Mouse (Mus musculus) limb, embryonic 13.5 days (tissue): Measurements from ENCODE around the gene Ankrd13b. TPM values are rescaled to one million over a fixed set of nuclear protein-coding genes. Genes with fewer than 3 reads are reported as not detected.
"Not testable (repeated sequence)": the region's sequence is repeated elsewhere in the genome, so short reads cannot be mapped to it uniquely, and the experiment has no call there.

Source experiments
- ATAC-seq: fragments of 200-750 bp; cut with Nextera tagmentation; 2 replicates; pipeline ENCODE4 v1.8.0; 2017; ENCODE audit warnings: low read depth, moderate number of reproducible peaks, moderate TSS enrichment; ENCODE audit not compliant: low FRiP score
- H3K27ac ChIP-seq: fragments of 300-500 bp; sonication (generic); 2 replicates; pipeline ENCODE4 v1.5.1; 2015; ENCODE audit warnings: inconsistent platforms, mild to moderate bottlenecking, moderate library complexity
- H3K27me3 ChIP-seq: fragments of 300-500 bp; sonication (generic); 2 replicates; pipeline ENCODE4 v1.6.1; 2015; ENCODE audit warnings: mild to moderate bottlenecking, inconsistent platforms
- H3K36me3 ChIP-seq: fragments of 300-500 bp; sonication (generic); 2 replicates; pipeline ENCODE4 v1.6.1; 2015; ENCODE audit warnings: inconsistent platforms, mild to moderate bottlenecking, moderate library complexity
- H3K4me1 ChIP-seq: fragments of 300-500 bp; sonication (generic); 2 replicates; pipeline ENCODE4 v1.6.1; 2015; ENCODE audit warnings: inconsistent platforms
- H3K4me2 ChIP-seq: fragments of 300-500 bp; sonication (generic); replicated peaks from 2 replicates; pipeline ENCODE4 v1.6.1; 2015; ENCODE audit warnings: inconsistent platforms, mild to moderate bottlenecking, moderate library complexity
- H3K4me3 ChIP-seq: fragments of 300-500 bp; sonication (generic); 2 replicates; pipeline ENCODE4 v1.5.1; 2015; ENCODE audit warnings: moderate library complexity, mild to moderate bottlenecking, inconsistent platforms
- H3K9ac ChIP-seq: fragments of 300-500 bp; sonication (generic); 2 replicates; pipeline ENCODE4 v1.6.1; 2015; ENCODE audit warnings: mild to moderate bottlenecking, inconsistent platforms
- H3K9me3 ChIP-seq: fragments of 300-500 bp; sonication (generic); 2 replicates; pipeline ENCODE4 v1.6.1; 2016; ENCODE audit warnings: inconsistent platforms
- WGBS: fragments of 180-500 bp; shearing (Covaris S2); methylation state at CpG from one replicate; pipeline ENCODE4 v1.1.7; 2015; 5-methylcytosine and 5-hydroxymethylcytosine counted together
- polyA plus RNA-seq: library from polyadenylated mRNA; unstranded; fragments of >200 nt; fragmentation: Nextera tagmentation; extraction: Ambion mirVana; gene quantifications from 2 replicates; pipeline ENCODE4 v1.2.1, GENCODE M21; 2015

The Ankrd13b gene
- 10.0 and 10.4 TPM in 2 replicates for polyA plus RNA-seq

DNA sequence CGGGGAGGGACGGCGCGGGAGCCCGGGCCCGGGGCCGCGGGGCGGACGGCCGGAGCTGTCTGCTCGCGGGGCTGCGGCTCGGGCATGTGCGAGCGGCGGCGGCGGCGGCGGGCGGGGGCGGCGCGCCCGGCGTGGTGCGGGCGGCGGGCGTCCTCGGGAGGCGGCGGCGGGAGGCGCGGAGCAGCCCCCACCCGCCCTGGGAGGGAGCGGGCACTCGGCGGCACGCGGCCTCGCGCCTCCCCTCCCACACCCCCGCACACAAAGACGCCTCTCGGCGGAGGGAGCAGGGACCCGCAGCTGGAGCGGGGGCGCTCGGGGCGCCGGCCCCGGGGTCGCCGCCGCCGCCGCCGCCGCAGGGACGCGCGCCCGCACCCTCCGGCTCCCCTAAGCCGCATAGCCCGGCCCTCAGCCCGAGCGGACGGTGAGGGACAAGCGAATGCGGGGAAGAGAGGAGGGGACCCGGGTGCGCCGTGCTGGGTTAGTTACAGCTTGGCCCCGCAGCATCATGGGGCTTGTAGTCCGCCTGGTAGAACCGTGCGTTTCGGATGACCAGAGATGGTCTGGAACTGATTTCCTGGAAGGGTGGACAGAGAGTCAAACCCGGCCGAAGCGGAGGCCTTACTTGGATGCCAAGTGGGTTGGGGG is at the start of gene Ankrd13b:
Gene Ankrd13b (minus strand): TSS at position 88 of the 645 bp plus-strand sequence.
- no peak within 1 kb of the TSS for H3K27ac ChIP-seq
- no peaks in the 10 kb centered on the region for H3K27me3 ChIP-seq
- H3K4me3 ChIP-seq = peak within 1 kb of the TSS; percentile 94
- H3K9ac ChIP-seq = peak within 1 kb of the TSS; percentile 88
- under 1% methylated on average over 40 of the region's 87 CpGs for WGBS
- H3K36me3 ChIP-seq = no peaks in the 10 kb centered on the region
- peaks cover 77% of the 10 kb centered on the region for H3K4me1 ChIP-seq
- no peaks in the 10 kb centered on the region for H3K9me3 ChIP-seq
- H3K4me2 ChIP-seq = peak within 1 kb of the TSS; percentile 96
- ATAC-seq = peak; percentile 42; the same call in 1 of the 2 replicates

DNA sequence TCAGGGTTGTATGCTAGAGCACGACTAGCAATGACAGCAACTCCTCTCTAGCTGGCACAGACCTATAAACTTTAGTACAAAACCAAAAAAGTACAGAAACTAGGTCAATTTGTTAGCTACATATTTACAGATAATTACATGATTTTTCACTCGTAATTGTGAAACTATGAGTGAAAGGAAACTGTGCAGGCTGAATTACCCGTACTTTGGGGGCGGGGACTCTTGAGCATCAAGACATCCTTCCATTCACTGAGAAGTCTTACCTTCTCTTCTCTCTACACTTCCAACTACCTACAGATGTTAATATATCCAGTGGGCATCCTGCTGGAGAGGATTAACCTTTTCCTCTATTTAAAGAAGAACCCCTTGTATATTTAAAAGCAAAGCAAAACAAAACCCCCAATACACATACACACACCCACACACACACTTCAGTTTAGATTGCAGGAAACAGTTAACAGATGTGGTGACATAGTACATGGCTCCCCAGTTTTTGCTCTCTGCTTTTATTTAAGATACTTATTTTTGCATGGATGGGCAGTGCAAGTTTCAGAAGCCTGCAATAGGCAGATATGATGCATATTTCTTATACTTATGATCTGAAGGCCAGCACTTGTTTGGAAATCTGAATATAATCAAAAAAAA is 42.8 kb upstream of the Ankrd13b start:
- Histone ChIP-seq H3K4me1 (no peaks in the 10 kb centered on the region), H3K27ac (no peak overlapping the region), H3K4me3 (no peak overlapping the region), H3K9ac (no peak overlapping the region), H3K27me3 (no peaks in the 10 kb centered on the region), H3K4me2 (no peak overlapping the region), H3K36me3 (peaks cover 24% of the 10 kb centered on the region), H3K9me3 (no peaks in the 10 kb centered on the region)
- no peak for ATAC-seq
- 84% methylated on average over 4 of the region's 4 CpGs for WGBS

DNA sequence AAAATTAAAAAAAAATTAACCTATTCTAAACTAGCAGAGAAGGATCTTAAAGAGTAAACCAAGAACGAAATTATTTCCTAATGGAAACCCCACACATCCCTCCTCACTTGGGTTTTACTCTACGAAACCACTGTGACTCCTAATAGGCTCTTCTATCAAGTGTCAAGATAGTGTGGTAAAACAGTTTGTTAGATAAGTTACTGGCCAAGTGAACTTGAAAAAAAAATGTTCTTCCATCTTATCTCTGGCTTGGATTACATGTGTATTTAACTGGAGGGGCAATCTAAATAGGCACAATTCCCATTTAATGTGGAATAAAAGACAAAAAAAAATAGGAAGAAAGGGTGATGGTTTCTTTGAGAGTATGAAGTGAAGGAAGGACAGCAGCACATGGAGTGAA is 41.4 kb upstream of the Ankrd13b start:
- Histone ChIP-seq H3K27ac (no peak overlapping the region), H3K27me3 (no peaks in the 10 kb centered on the region), H3K9ac (no peak overlapping the region), H3K4me3 (no peak overlapping the region), H3K9me3 (no peaks in the 10 kb centered on the region), H3K4me2 (no peak overlapping the region), H3K4me1 (no peaks in the 10 kb centered on the region), H3K36me3 (peaks cover 11% of the 10 kb centered on the region)
- 94% methylated on average over 2 of the region's 2 CpGs for WGBS
- ATAC-seq = no peak

GRCm38 (mm10) chr11:77529644-77530043 is 40.2 kb upstream of the Ankrd13b start:
- no peak overlapping the region for H3K9ac ChIP-seq
- H3K4me3 ChIP-seq = no peak overlapping the region
- peaks cover 6% of the 10 kb centered on the region for H3K36me3 ChIP-seq
- no peaks in the 10 kb centered on the region for H3K4me1 ChIP-seq
- H3K9me3 ChIP-seq = no peaks in the 10 kb centered on the region
- no peak for ATAC-seq
- no peak overlapping the region for H3K4me2 ChIP-seq
- WGBS = 81% methylated on average over 3 of the region's 3 CpGs
- H3K27ac ChIP-seq = no peak overlapping the region
- H3K27me3 ChIP-seq = no peaks in the 10 kb centered on the region

GRCm38 (mm10) chr11:77528420-77528819 is 38.9 kb upstream of the Ankrd13b start:
- H3K4me3 ChIP-seq, ATAC-seq, H3K9me3 ChIP-seq, H3K36me3 ChIP-seq, H3K4me1 ChIP-seq, H3K9ac ChIP-seq, H3K27me3 ChIP-seq, H3K4me2 ChIP-seq, H3K27ac ChIP-seq: not testable (repeated sequence)
- WGBS = 87% methylated on average over 3 of the region's 3 CpGs

DNA sequence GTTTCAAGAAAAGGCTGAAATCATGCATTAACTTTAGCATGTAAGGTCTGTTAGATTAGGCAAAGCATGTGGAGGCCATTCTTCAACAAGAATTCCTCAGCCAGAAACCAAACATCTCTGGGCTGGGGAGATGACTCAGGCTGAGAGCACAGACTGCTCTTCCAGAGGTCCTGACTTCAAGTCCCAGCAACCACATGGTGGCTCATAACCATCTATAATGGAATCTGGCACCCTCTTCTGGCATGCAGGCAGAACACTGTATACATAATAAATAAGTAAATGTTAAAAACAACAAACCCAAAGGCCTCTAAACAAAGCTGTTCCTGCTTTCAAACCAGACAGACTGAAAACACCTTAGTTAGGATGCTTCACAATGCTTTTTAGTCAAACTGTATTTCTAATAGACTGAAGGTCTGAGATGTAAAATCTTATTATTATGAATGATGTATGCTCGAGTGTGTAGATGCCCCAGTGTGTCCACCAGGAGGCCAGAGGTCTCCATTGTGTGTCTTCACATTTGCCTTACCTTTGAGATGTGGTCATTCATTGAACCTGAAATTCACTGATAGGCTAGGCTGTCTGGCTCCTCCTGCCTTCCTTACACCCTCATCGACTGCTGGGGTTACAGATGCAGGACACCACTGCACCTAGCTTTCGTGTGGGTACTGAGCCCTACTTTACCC is 36.5 kb upstream of the Ankrd13b start:
- H3K27me3 ChIP-seq = no peaks in the 10 kb centered on the region
- no peak overlapping the region for H3K27ac ChIP-seq
- H3K9ac ChIP-seq = no peak overlapping the region
- H3K4me1 ChIP-seq = no peaks in the 10 kb centered on the region
- no peaks in the 10 kb centered on the region for H3K36me3 ChIP-seq
- H3K4me2 ChIP-seq = no peak overlapping the region
- no peaks in the 10 kb centered on the region for H3K9me3 ChIP-seq
- 74% methylated on average over 3 of the region's 3 CpGs for WGBS
- no peak overlapping the region for H3K4me3 ChIP-seq
- no peak for ATAC-seq

GRCm38 (mm10) chr11:77520601-77521529 is 31.4 kb upstream of the Ankrd13b start:
- ATAC-seq = no peak
- Histone ChIP-seq H3K4me3 (no peak overlapping the region), H3K4me1 (peaks cover 4% of the 10 kb centered on the region), H3K9ac (no peak overlapping the region), H3K27me3 (peaks cover 25% of the 10 kb centered on the region), H3K27ac (no peak overlapping the region), H3K36me3 (no peaks in the 10 kb centered on the region), H3K4me2 (no peak overlapping the region), H3K9me3 (no peaks in the 10 kb centered on the region)
- WGBS = 48% methylated on average over 5 of the region's 5 CpGs

DNA sequence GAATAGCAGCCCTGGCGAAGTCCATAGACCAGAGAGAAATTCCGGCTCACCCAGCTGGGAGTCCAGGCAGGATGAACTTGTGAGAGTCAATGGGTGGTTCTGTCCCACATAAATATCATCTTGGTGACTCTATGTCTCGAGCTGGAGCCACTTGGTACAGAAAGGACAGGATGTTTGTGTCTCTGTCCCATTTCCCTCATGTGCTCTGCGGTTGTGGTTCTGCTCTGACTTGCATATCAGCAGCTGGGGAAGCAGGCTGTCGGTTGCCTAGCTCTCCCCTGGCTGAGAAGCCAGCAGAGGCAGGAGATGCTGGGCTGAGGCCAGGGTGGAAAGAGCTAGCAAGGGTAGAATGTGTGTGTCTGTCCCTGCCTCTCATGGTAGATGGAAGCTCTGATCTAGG is 29.6 kb upstream of the Ankrd13b start, which contains the start of gene Gm10392:
Gene Gm10392 (minus strand): TSS at position 156 of the 400 bp plus-strand sequence.
- H3K9ac ChIP-seq = no peak within 1 kb of the TSS
- WGBS = 69% methylated on average over 5 of the region's 5 CpGs
- H3K4me2 ChIP-seq = no peak within 1 kb of the TSS
- no peaks in the 10 kb centered on the region for H3K36me3 ChIP-seq
- ATAC-seq = no peak
- H3K27me3 ChIP-seq = peaks cover 42% of the 10 kb centered on the region
- no peaks in the 10 kb centered on the region for H3K9me3 ChIP-seq
- H3K4me1 ChIP-seq = peaks cover 22% of the 10 kb centered on the region
- no peak within 1 kb of the TSS for H3K27ac ChIP-seq
- H3K4me3 ChIP-seq = no peak within 1 kb of the TSS

- no peaks in the 10 kb centered on the region for H3K36me3 ChIP-seq
- no peak overlapping the region for H3K4me3 ChIP-seq
- 75% methylated on average over 26 of the region's 27 CpGs for WGBS
- no peak for ATAC-seq
- H3K9me3 ChIP-seq = no peaks in the 10 kb centered on the region
- peaks cover 43% of the 10 kb centered on the region for H3K27me3 ChIP-seq
- H3K4me1 ChIP-seq = peaks cover 28% of the 10 kb centered on the region
- H3K27ac ChIP-seq = no peak overlapping the region
- H3K4me2 ChIP-seq = no peak overlapping the region
- no peak overlapping the region for H3K9ac ChIP-seq
Measured at GRCm38 (mm10) chr11:77518051-77518798, 28.7 kb upstream of the Ankrd13b start.

DNA sequence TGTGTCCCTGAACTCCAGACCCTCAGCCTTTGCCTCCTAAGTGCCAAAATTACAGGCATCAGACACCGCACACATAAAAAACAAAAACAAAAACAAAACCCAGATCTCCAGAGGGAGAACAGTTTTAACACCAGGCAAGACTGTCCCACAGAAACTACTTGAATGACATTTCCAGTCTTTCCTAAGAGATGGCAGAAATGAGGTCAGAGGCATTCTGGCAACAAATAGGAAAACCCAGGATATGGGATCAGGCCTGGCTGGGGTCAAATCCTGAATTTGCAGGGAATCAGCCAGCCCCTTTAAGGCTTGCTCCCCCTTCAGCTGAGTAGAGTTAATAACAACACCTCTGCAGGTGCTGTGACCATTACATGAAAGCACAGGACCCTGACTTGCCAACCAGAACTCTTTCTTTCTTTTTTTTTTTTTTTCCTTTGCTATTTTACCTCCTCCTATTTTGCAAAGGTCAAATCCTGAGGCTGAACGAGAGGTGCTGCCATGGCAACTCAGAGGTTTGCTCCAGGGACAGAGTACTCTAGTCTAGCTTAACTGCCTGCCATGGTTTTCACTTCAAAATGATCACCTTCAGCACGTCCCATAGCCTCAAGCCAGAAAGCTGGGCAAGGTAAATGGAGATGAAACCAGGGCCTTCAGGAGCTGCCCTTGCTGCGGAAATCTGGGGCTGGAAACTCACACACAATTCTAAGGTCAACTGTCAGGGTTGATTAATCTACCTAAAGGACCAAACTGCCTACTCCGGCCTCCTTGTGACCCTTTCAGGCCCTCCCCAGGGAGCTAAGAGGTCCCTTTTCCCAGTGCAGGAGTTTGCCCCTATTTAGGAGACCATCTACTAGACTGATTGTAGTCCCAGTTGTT is 27.3 kb upstream of the Ankrd13b start:
- Histone ChIP-seq H3K4me3 (no peak overlapping the region), H3K27ac (no peak overlapping the region), H3K9ac (no peak overlapping the region), H3K4me2 (no peak overlapping the region), H3K27me3 (peaks cover 43% of the 10 kb centered on the region), H3K36me3 (no peaks in the 10 kb centered on the region), H3K9me3 (no peaks in the 10 kb centered on the region), H3K4me1 (peaks cover 34% of the 10 kb centered on the region)
- 52% methylated on average over 5 of the region's 5 CpGs for WGBS
- no peak for ATAC-seq
